ENCODE assay signal across 25 mouse cellular contexts in genomic region chr6:124737040-124737439, GRCm38 (mm10). TPM values are rescaled to one million over a fixed set of nuclear protein-coding genes. Genes with fewer than 3 reads are reported as not detected.
DNase-seq lines count a peak whose midpoint lies in the region; ATAC-seq and TF ChIP-seq lines count a peak whose summit lies in the region.
"Had no signal": no experiment of that assay in that cellular context is flagged by ENCODE, and none has a peak within 500 bp of the region (broad histone marks: within the 10 kb centered on the region; RNA-seq: fewer than 3 reads in every experiment).

No protein-coding gene starts in this region.

- no peak overlapping the region for H3K27ac ChIP-seq in midbrain, postnatal 0 days (ENCODE audit: low read depth, low read length)
- H3K27ac ChIP-seq in midbrain, embryonic 14.5 days (replicated peaks; ENCODE audit: low read depth, low read length) = no peak overlapping the region
- H3K27ac ChIP-seq: embryonic facial prominence, embryonic 13.5 days; forebrain, embryonic 10.5 days; forebrain, embryonic 12.5 days had no signal

- H3K9ac ChIP-seq in midbrain, postnatal 0 days (replicated peaks; ENCODE audit: low read length, poor library complexity, severe bottlenecking) = 0 out of 2 replicates have a peak overlapping the region, but pooled peaks have one; percentile 2
- no peak overlapping the region for H3K9ac ChIP-seq in midbrain, embryonic 14.5 days (replicated peaks; ENCODE audit: low read length)
- H3K9ac ChIP-seq: embryonic facial prominence, embryonic 13.5 days; embryonic facial prominence, embryonic 15.5 days; forebrain, embryonic 12.5 days had no signal

- WGBS in midbrain, postnatal 0 days = 92% methylated on average over 11 of the region's 11 CpGs
- 91% methylated on average over 11 of the region's 11 CpGs for WGBS in midbrain, embryonic 14.5 days

- H3K4me2 ChIP-seq in midbrain, postnatal 0 days (ENCODE audit: low read depth, low read length, poor library complexity, severe bottlenecking) = no peak overlapping the region
- H3K4me2 ChIP-seq in midbrain, embryonic 14.5 days (ENCODE audit: low read length) = no peak overlapping the region
- H3K4me2 ChIP-seq: embryonic facial prominence, embryonic 13.5 days; embryonic facial prominence, embryonic 15.5 days; forebrain, embryonic 12.5 days had no signal

- peak; percentile 33 for DNase-seq in layer of hippocampus, adult 9-11 months
- DNase-seq in layer of hippocampus, postnatal 36 days = no peak
- DNase-seq in midbrain, postnatal 0 days (ENCODE audit: low spot score) = no peak
- no peak for DNase-seq in midbrain, embryonic 14.5 days
- no peak for DNase-seq in retina, postnatal 1 day
- DNase-seq: adrenal gland, adult 2 months; adrenal gland, postnatal 10 days; adrenal gland, postnatal 25 days; B cell, adult 2 months; cerebellum, adult 2 months; cerebellum, adult 9-11 months; cerebellum, postnatal 14 days; cerebellum, postnatal 36 days; embryo, embryonic 11 days had no signal

- no peak for TF ChIP-seq CTCF in midbrain, postnatal 0 days (IDR thresholded peaks at IDR 0.05)

- no peaks in the 10 kb centered on the region for H3K9me3 ChIP-seq in midbrain, postnatal 0 days (ENCODE audit: low read length)
- no peaks in the 10 kb centered on the region for H3K9me3 ChIP-seq in midbrain, embryonic 14.5 days (ENCODE audit: control insufficient read depth, low read length)
- H3K9me3 ChIP-seq: embryonic facial prominence, embryonic 13.5 days; embryonic facial prominence, embryonic 15.5 days; forebrain, embryonic 10.5 days; forebrain, embryonic 12.5 days had no signal

- H3K36me3 ChIP-seq in midbrain, postnatal 0 days (ENCODE audit: insufficient read depth, low read length) = no peaks in the 10 kb centered on the region
- 0 out of 2 replicates have a peak, but pooled peaks cover 6% of the 10 kb centered on the region for H3K36me3 ChIP-seq in midbrain, embryonic 14.5 days (ENCODE audit: control insufficient read depth, insufficient read depth, low read length)

- H3K4me3 ChIP-seq in midbrain, postnatal 0 days (ENCODE audit: low read depth, low read length) = no peak overlapping the region
- no peak overlapping the region for H3K4me3 ChIP-seq in midbrain, embryonic 14.5 days (replicated peaks; ENCODE audit: low read depth, low read length)
- H3K4me3 ChIP-seq: embryonic facial prominence, embryonic 13.5 days; embryonic facial prominence, embryonic 15.5 days; erythroblast, embryonic 14.5 days; forebrain, embryonic 10.5 days; forebrain, embryonic 12.5 days had no signal

- no peaks in the 10 kb centered on the region for H3K27me3 ChIP-seq in midbrain, postnatal 0 days (ENCODE audit: insufficient read depth, low read length)
- no peaks in the 10 kb centered on the region for H3K27me3 ChIP-seq in midbrain, embryonic 14.5 days (ENCODE audit: control insufficient read depth, insufficient read depth, low read length)
- H3K27me3 ChIP-seq: embryonic facial prominence, embryonic 13.5 days; embryonic facial prominence, embryonic 15.5 days; forebrain, embryonic 12.5 days had no signal

- ATAC-seq in midbrain, postnatal 0 days (ENCODE audit: low FRiP score) = no peak
- no peak for ATAC-seq in midbrain, embryonic 14.5 days (ENCODE audit: low FRiP score, low TSS enrichment)
- ATAC-seq: CD4-positive, CD25-positive, alpha-beta regulatory T cell, adult 4 months; forebrain, embryonic 14.5 days; forebrain, embryonic 16.5 days had no signal

- peaks cover 6% of the 10 kb centered on the region; the same call in 1 of the 2 replicates for H3K4me1 ChIP-seq in midbrain, postnatal 0 days (ENCODE audit: insufficient read depth, low read length)
- H3K4me1 ChIP-seq in midbrain, embryonic 14.5 days (ENCODE audit: control insufficient read depth, insufficient read depth, low read length) = peaks cover 23% of the 10 kb centered on the region

RNA-seq across cellular contexts. Expression of gene Ptpn6, which starts 1.5 kb away (rescaled TPM):
- total RNA-seq in layer of hippocampus, postnatal 36 days (2021) = 1 to 10 TPM; 2.9 to 3.0 TPM
- total RNA-seq in midbrain, postnatal 0 days (2014; rRNA removed) = 2.3 and 3.4 TPM in 2 replicates
- 3.2 and 4.0 TPM in 2 replicates for polyA plus RNA-seq in midbrain, postnatal 0 days (2015; fragmentation: Nextera tagmentation; extraction: Ambion mirVana)
- polyA plus RNA-seq in midbrain, embryonic 14.5 days (2014; fragmentation: Nextera tagmentation; extraction: Ambion mirVana) = 2.1 and 5.6 TPM in 2 replicates

RNA-seq across cellular contexts. Expression of gene Grcc10, which starts 4.1 kb away (rescaled TPM):
- 100 to 1,000 TPM; 337 to 366 TPM for total RNA-seq in layer of hippocampus, postnatal 36 days (2021)
- total RNA-seq in midbrain, postnatal 0 days (2014; rRNA removed) = 244 and 246 TPM in 2 replicates
- polyA plus RNA-seq in midbrain, postnatal 0 days (2015; fragmentation: Nextera tagmentation; extraction: Ambion mirVana) = 710 and 723 TPM in 2 replicates
- 689 and 844 TPM in 2 replicates for polyA plus RNA-seq in midbrain, embryonic 14.5 days (2014; fragmentation: Nextera tagmentation; extraction: Ambion mirVana)

RNA-seq across cellular contexts. Expression of gene Gm45234, which starts 18.8 kb away (rescaled TPM):
- not detected for total RNA-seq in layer of hippocampus, postnatal 36 days (2021)
- total RNA-seq in midbrain, postnatal 0 days (2014; rRNA removed) = not detected in 2 replicates
- polyA plus RNA-seq in midbrain, postnatal 0 days (2015; fragmentation: Nextera tagmentation; extraction: Ambion mirVana) = not detected in 2 replicates
- not detected in 2 replicates for polyA plus RNA-seq in midbrain, embryonic 14.5 days (2014; fragmentation: Nextera tagmentation; extraction: Ambion mirVana)
- total RNA-seq: adrenal gland, adult 2 months; adrenal gland, postnatal 25 days; common myeloid progenitor, adult 5-6 weeks; MEL had no signal
- polyA plus RNA-seq: adrenal gland, adult 2 months; cerebellum, adult 2 months; embryonic facial prominence, embryonic 11.5 days; embryonic facial prominence, embryonic 13.5 days; embryonic facial prominence, embryonic 15.5 days; forebrain, embryonic 10.5 days; forebrain, embryonic 12.5 days; forebrain, embryonic 14.5 days; forebrain, embryonic 16.5 days had no signal

RNA-seq across cellular contexts. Expression of gene Atn1, which starts 19.3 kb away (rescaled TPM):
- total RNA-seq in layer of hippocampus, postnatal 36 days (2021) = 100 to 1,000 TPM; 139 to 170 TPM
- 30.7 and 38.0 TPM in 2 replicates for total RNA-seq in midbrain, postnatal 0 days (2014; rRNA removed)
- polyA plus RNA-seq in midbrain, postnatal 0 days (2015; fragmentation: Nextera tagmentation; extraction: Ambion mirVana) = 25.5 and 30.4 TPM in 2 replicates
- 24.4 and 32.3 TPM in 2 replicates for polyA plus RNA-seq in midbrain, embryonic 14.5 days (2014; fragmentation: Nextera tagmentation; extraction: Ambion mirVana)

RNA-seq across cellular contexts. Expression of gene Phb2, which starts 24.9 kb away (rescaled TPM):
- total RNA-seq in layer of hippocampus, postnatal 36 days (2021) = 100 to 1,000 TPM; 114 to 129 TPM
- 197 and 230 TPM in 2 replicates for total RNA-seq in midbrain, postnatal 0 days (2014; rRNA removed)
- 265 and 269 TPM in 2 replicates for polyA plus RNA-seq in midbrain, postnatal 0 days (2015; fragmentation: Nextera tagmentation; extraction: Ambion mirVana)
- 249 and 250 TPM in 2 replicates for polyA plus RNA-seq in midbrain, embryonic 14.5 days (2014; fragmentation: Nextera tagmentation; extraction: Ambion mirVana)
